Mouse (Mus musculus) G1E (cell line): Measurements from ENCODE around the gene Btnl1. TPM values are rescaled to one million over a fixed set of nuclear protein-coding genes. Genes with fewer than 3 reads are reported as not detected.

Experiments used
- ATAC-seq: 2 replicates; pipeline ENCODE4 v1.8.0; 2016; ENCODE audit warnings: mild to moderate bottlenecking; ENCODE audit not compliant: insufficient number of reproducible peaks, poor library complexity, low FRiP score, severe bottlenecking; ENCODE audit errors: extremely low read depth
- DNase-seq: peaks from one replicate; pipeline ENCODE4 v3.0.0; 2012; ENCODE audit warnings: low spot score
- H3K27me3 ChIP-seq: 2 replicates; pipeline ENCODE4 v1.6.1; 2012; ENCODE audit warnings: mild to moderate bottlenecking, low read length, inconsistent platforms; ENCODE audit not compliant: insufficient read depth
- H3K36me3 ChIP-seq: replicated peaks from 2 replicates; pipeline ENCODE3; 2012; ENCODE audit warnings: mild to moderate bottlenecking, inconsistent platforms
- H3K4me1 ChIP-seq: 2 replicates; pipeline ENCODE4 v1.6.1; 2012; ENCODE audit warnings: low read depth, low read length, inconsistent platforms, mixed read lengths; ENCODE audit not compliant: insufficient read depth
- H3K4me3 ChIP-seq: 2 replicates; pipeline ENCODE4 v1.5.1; 2012; ENCODE audit warnings: low read depth, mild to moderate bottlenecking, inconsistent platforms, low read length, moderate library complexity, mixed read lengths
- H3K9me3 ChIP-seq: replicated peaks from 2 replicates; pipeline ENCODE4 v1.6.1; 2012; ENCODE audit warnings: inconsistent platforms
- CTCF ChIP-seq: IDR thresholded peaks from 2 replicates; pipeline ENCODE4 v1.5.1; 2012; ENCODE audit warnings: low read depth, low read length, inconsistent platforms, mixed read lengths
- GATA1 ChIP-seq: IDR thresholded peaks from 2 replicates; pipeline ENCODE4 v1.6.1; 2012; ENCODE audit warnings: borderline replicate concordance, low read length, inconsistent platforms, mixed read lengths
- GATA2 ChIP-seq: IDR thresholded peaks from 2 replicates; pipeline ENCODE4 v1.6.1; 2012; ENCODE audit warnings: low read depth, low read length, inconsistent platforms, borderline replicate concordance
- POLR2AphosphoS5 ChIP-seq: IDR thresholded peaks from 2 replicates; pipeline ENCODE4 v1.6.1; 2012; ENCODE audit warnings: low read depth, low read length, inconsistent platforms; ENCODE audit not compliant: insufficient replicate concordance
- TAL1 ChIP-seq: conservative IDR thresholded peaks from 2 replicates; pipeline ENCODE4 v1.6.1; 2012; ENCODE audit warnings: low read depth, low read length, inconsistent platforms, mixed read lengths
- polyA plus RNA-seq: library from polyadenylated mRNA; stranded (reverse); fragments of >175 nt; gene quantifications from 2 replicates; pipeline ENCODE4 v1.2.3, GENCODE M21; 2012
- total RNA-seq, 2 experiments: library from RNA; stranded (forward) in 1 of 2; stranded (reverse) in 1 of 2; fragments of 200-1000 nt in 1 of 2; fragments of >200 nt in 1 of 2; fragmentation: Nextera tagmentation in 1 of 2; gene quantifications; 2 replicates each; pipeline ENCODE4 v1.2.3; 2014 to 2017

Btnl1 gene
- total RNA-seq (2014; fragmentation: Nextera tagmentation) (not detected in 2 replicates), total RNA-seq (2017) (0.22 TPM in 1 of 2 replicates, not detected in the other), polyA plus RNA-seq (not detected in 2 replicates)

- Histone ChIP-seq H3K9me3 (peaks cover 3% of the 10 kb centered on the region; the same call in 1 of the 2 replicates), H3K36me3 (no peaks in the 10 kb centered on the region), H3K27me3 (peaks cover 3% of the 10 kb centered on the region; the same call in 1 of the 2 replicates), H3K4me1 (no peaks in the 10 kb centered on the region), H3K4me3 (no peak within 1 kb of the TSS)
- TF ChIP-seq POLR2AphosphoS5: no peak
- no peak for TF ChIP-seq GATA2
- TF ChIP-seq TAL1: no peak
- no peak for TF ChIP-seq CTCF
- TF ChIP-seq GATA1: no peak
- no peak for ATAC-seq
- no peak for DNase-seq
Measured at GRCm38 (mm10) chr17:34376847-34377246, at the start of gene Btnl1. Gene Btnl1, plus strand, starts transcription at chr17:34377132.

GRCm38 (mm10) chr17:34329807-34330206, 47.1 kb upstream of the Btnl1 start:
- DNase-seq: no peak
- no peak for ATAC-seq
- Histone ChIP-seq H3K36me3 (no peaks in the 10 kb centered on the region), H3K9me3 (no peaks in the 10 kb centered on the region), H3K27me3 (no peaks in the 10 kb centered on the region), H3K4me1 (no peaks in the 10 kb centered on the region), H3K4me3 (no peak overlapping the region)
- TF ChIP-seq GATA1 (no peak), TAL1 (no peak), POLR2AphosphoS5 (no peak), CTCF (no peak), GATA2 (no peak)

- ATAC-seq: no peak
- H3K27me3 ChIP-seq: peaks cover 3% of the 10 kb centered on the region; the same call in 1 of the 2 replicates
- no peaks in the 10 kb centered on the region for H3K4me1 ChIP-seq
- no peak overlapping the region for H3K4me3 ChIP-seq
- no peak for TF ChIP-seq CTCF
- no peak for TF ChIP-seq GATA1
- no peak for TF ChIP-seq TAL1
- no peak for TF ChIP-seq POLR2AphosphoS5
- TF ChIP-seq GATA2: no peak
- no peaks in the 10 kb centered on the region for H3K9me3 ChIP-seq
- no peaks in the 10 kb centered on the region for H3K36me3 ChIP-seq
- no peak for DNase-seq
Measured at GRCm38 (mm10) chr17:34331200-34331599, 45.7 kb upstream of the Btnl1 start.

- no peak overlapping the region for H3K4me3 ChIP-seq
- H3K4me1 ChIP-seq: no peaks in the 10 kb centered on the region
- TF ChIP-seq GATA2 (no peak), TAL1 (no peak), CTCF (no peak), POLR2AphosphoS5 (no peak), GATA1 (no peak)
- no peak for ATAC-seq
- DNase-seq: no peak
- no peaks in the 10 kb centered on the region for H3K9me3 ChIP-seq
- H3K36me3 ChIP-seq: no peaks in the 10 kb centered on the region
- peaks cover 4% of the 10 kb centered on the region; the same call in 1 of the 2 replicates for H3K27me3 ChIP-seq
Measured at GRCm38 (mm10) chr17:34340619-34341402, 36.1 kb upstream of the Btnl1 start.

- H3K27me3 ChIP-seq: no peaks in the 10 kb centered on the region; the same call in 1 of the 2 replicates
- no peaks in the 10 kb centered on the region for H3K36me3 ChIP-seq
- DNase-seq (no peak), ATAC-seq (no peak)
- H3K4me3 ChIP-seq: no peak overlapping the region
- TF ChIP-seq GATA1 (no peak), TAL1 (no peak), CTCF (no peak), POLR2AphosphoS5 (no peak), GATA2 (no peak)
- no peaks in the 10 kb centered on the region for H3K9me3 ChIP-seq
- no peaks in the 10 kb centered on the region for H3K4me1 ChIP-seq
Measured at GRCm38 (mm10) chr17:34344882-34345281, 32.0 kb upstream of the Btnl1 start.

- no peaks in the 10 kb centered on the region for H3K36me3 ChIP-seq
- no peak overlapping the region for H3K4me3 ChIP-seq
- DNase-seq (no peak), ATAC-seq (no peak)
- no peaks in the 10 kb centered on the region; the same call in none of the 2 replicates for H3K27me3 ChIP-seq
- no peaks in the 10 kb centered on the region for H3K4me1 ChIP-seq
- TF ChIP-seq GATA2: no peak
- TF ChIP-seq POLR2AphosphoS5: no peak
- no peak for TF ChIP-seq GATA1
- no peak for TF ChIP-seq CTCF
- TF ChIP-seq TAL1: no peak
- H3K9me3 ChIP-seq: no peaks in the 10 kb centered on the region
Measured at GRCm38 (mm10) chr17:34345486-34345885, 31.4 kb upstream of the Btnl1 start.
